In genomic region chrX:103484050-103484449, GRCm38 (mm10) we compare ENCODE assay signal across 8 mouse cellular contexts.
DNase-seq lines count a peak whose midpoint lies in the region; ATAC-seq lines count a peak whose summit lies in the region.

No protein-coding gene starts in this region.

- no peaks in the 10 kb centered on the region for H3K27me3 ChIP-seq in forebrain, embryonic 15.5 days
- H3K27me3 ChIP-seq in intestine, embryonic 16.5 days (replicated peaks; ENCODE audit: control insufficient read depth, insufficient read depth, low read length) = no peaks in the 10 kb centered on the region
- no peaks in the 10 kb centered on the region for H3K27me3 ChIP-seq in liver, embryonic 13.5 days

- H3K4me2 ChIP-seq in forebrain, embryonic 15.5 days (replicated peaks) = peak overlapping the region; percentile 35
- 0 out of 2 replicates have a peak overlapping the region, but pooled peaks have one; percentile 46 for H3K4me2 ChIP-seq in intestine, embryonic 16.5 days (ENCODE audit: low read depth, low read length)
- H3K4me2 ChIP-seq in liver, embryonic 13.5 days = peak overlapping the region; percentile 56

- 0 out of 2 replicates have a peak, but pooled peaks have one; percentile 6 for ATAC-seq in forebrain, embryonic 15.5 days (replicated peaks)
- ATAC-seq in intestine, embryonic 16.5 days = no peak
- ATAC-seq in liver, embryonic 13.5 days (ENCODE audit: low read depth) = no peak
- no peak for ATAC-seq in monocyte, adult 5-6 weeks (replicated peaks; ENCODE audit: insufficient number of reproducible peaks, low FRiP score, low TSS enrichment, poor library complexity, severe bottlenecking)

- H3K36me3 ChIP-seq in forebrain, embryonic 15.5 days = no peaks in the 10 kb centered on the region
- no peaks in the 10 kb centered on the region for H3K36me3 ChIP-seq in intestine, embryonic 16.5 days (ENCODE audit: control insufficient read depth, insufficient read depth, low read length)
- H3K36me3 ChIP-seq in liver, embryonic 13.5 days = 0 out of 2 replicates have a peak, but pooled peaks cover 5% of the 10 kb centered on the region

- WGBS in forebrain, embryonic 15.5 days = 16% methylated on average over 2 of the region's 2 CpGs
- WGBS in intestine, embryonic 16.5 days = 34% methylated on average over 2 of the region's 2 CpGs
- 19% methylated on average over 2 of the region's 2 CpGs for WGBS in liver, embryonic 13.5 days (ENCODE audit: insufficient replicate concordance)

- H3K9ac ChIP-seq in forebrain, embryonic 15.5 days (replicated peaks) = no peak overlapping the region
- H3K9ac ChIP-seq in intestine, embryonic 16.5 days (ENCODE audit: low read depth, low read length) = no peak overlapping the region
- no peak overlapping the region; the same call in 1 of the 2 replicates for H3K9ac ChIP-seq in liver, embryonic 13.5 days

- no peak overlapping the region for H3K27ac ChIP-seq in forebrain, embryonic 15.5 days (replicated peaks)
- H3K27ac ChIP-seq in intestine, embryonic 16.5 days (ENCODE audit: low read length) = no peak overlapping the region
- no peak overlapping the region for H3K27ac ChIP-seq in liver, embryonic 13.5 days

- H3K9me3 ChIP-seq in forebrain, embryonic 15.5 days = no peaks in the 10 kb centered on the region
- no peaks in the 10 kb centered on the region for H3K9me3 ChIP-seq in intestine, embryonic 16.5 days (ENCODE audit: control insufficient read depth, low read length)
- H3K9me3 ChIP-seq in liver, embryonic 13.5 days (replicated peaks) = no peaks in the 10 kb centered on the region

- no peaks in the 10 kb centered on the region for H3K4me1 ChIP-seq in forebrain, embryonic 15.5 days
- peaks cover 5% of the 10 kb centered on the region; the same call in 1 of the 2 replicates for H3K4me1 ChIP-seq in intestine, embryonic 16.5 days (ENCODE audit: control insufficient read depth, insufficient read depth, low read length)
- H3K4me1 ChIP-seq in liver, embryonic 13.5 days (replicated peaks) = peaks cover 5% of the 10 kb centered on the region; the same call in 1 of the 2 replicates

- DNase-seq in ovary, adult 18-20 months (ENCODE audit: low spot score) = peak; percentile 8
- DNase-seq in ovary, postnatal 36 days (ENCODE audit: low spot score) = no peak
- DNase-seq in adrenal gland, postnatal 10 days = peak; percentile 51
- peak; percentile 16 for DNase-seq in liver, embryonic 13.5 days
- DNase-seq in neural tube, embryonic 10.5 days (ENCODE audit: extremely low spot score, low spot score) = peak; percentile 20

- H3K4me3 ChIP-seq in forebrain, embryonic 15.5 days = no peak overlapping the region
- no peak overlapping the region for H3K4me3 ChIP-seq in intestine, embryonic 16.5 days (ENCODE audit: low read length)
- peak overlapping the region; percentile 63 for H3K4me3 ChIP-seq in liver, embryonic 13.5 days (replicated peaks)
